Mouse (Mus musculus) midbrain, embryonic 15.5 days (tissue): ENCODE data around the gene Nbea. TPM values are rescaled to one million over a fixed set of nuclear protein-coding genes. Genes with fewer than 3 reads are reported as not detected.
A peak's percentile ranks its signal among the peaks of the same experiment; 100 is the strongest.

ENCODE experiments used
- ATAC-seq: fragments of 200-750 bp; cut with Nextera tagmentation; replicated peaks from 2 replicates; pipeline ENCODE4 v1.8.0; 2017; ENCODE audit warnings: moderate TSS enrichment
- H3K27ac ChIP-seq: fragments of 300-500 bp; sonication (generic); 2 replicates; pipeline ENCODE4 v1.5.1; 2015; ENCODE audit warnings: mild to moderate bottlenecking, inconsistent platforms
- H3K27me3 ChIP-seq: fragments of 300-500 bp; sonication (generic); replicated peaks from 2 replicates; pipeline ENCODE4 v1.6.1; 2015; ENCODE audit warnings: inconsistent platforms
- H3K36me3 ChIP-seq: fragments of 300-500 bp; sonication (generic); replicated peaks from 2 replicates; pipeline ENCODE4 v1.6.1; 2015; ENCODE audit warnings: inconsistent platforms
- H3K4me1 ChIP-seq: fragments of 300-500 bp; sonication (generic); 2 replicates; pipeline ENCODE4 v1.6.1; 2015; ENCODE audit warnings: inconsistent platforms
- H3K4me2 ChIP-seq: fragments of 300-500 bp; sonication (generic); 2 replicates; pipeline ENCODE4 v1.6.1; 2015; ENCODE audit warnings: inconsistent platforms, mild to moderate bottlenecking, moderate library complexity
- H3K4me3 ChIP-seq: fragments of 300-500 bp; sonication (generic); 2 replicates; pipeline ENCODE4 v1.5.1; 2015; ENCODE audit warnings: mild to moderate bottlenecking, inconsistent platforms
- H3K9ac ChIP-seq: fragments of 300-500 bp; sonication (generic); 2 replicates; pipeline ENCODE4 v1.6.1; 2015; ENCODE audit warnings: mild to moderate bottlenecking, inconsistent platforms
- H3K9me3 ChIP-seq: fragments of 300-500 bp; sonication (generic); 2 replicates; pipeline ENCODE4 v1.6.1; 2016; ENCODE audit warnings: inconsistent platforms
- WGBS: fragments of 180-500 bp; shearing (Covaris S2); methylation state at CpG from one replicate; pipeline ENCODE4 v1.1.7; 2015; ENCODE audit warnings: mixed read lengths; 5-methylcytosine and 5-hydroxymethylcytosine counted together
- polyA plus RNA-seq: library from polyadenylated mRNA; unstranded; fragments of >200 nt; fragmentation: Nextera tagmentation; extraction: Ambion mirVana; gene quantifications from 2 replicates; pipeline ENCODE4 v1.2.1, GENCODE M21; 2015

Gene Nbea
- polyA plus RNA-seq, 1 experiment from 2014 or later = 61.0 TPM

DNA sequence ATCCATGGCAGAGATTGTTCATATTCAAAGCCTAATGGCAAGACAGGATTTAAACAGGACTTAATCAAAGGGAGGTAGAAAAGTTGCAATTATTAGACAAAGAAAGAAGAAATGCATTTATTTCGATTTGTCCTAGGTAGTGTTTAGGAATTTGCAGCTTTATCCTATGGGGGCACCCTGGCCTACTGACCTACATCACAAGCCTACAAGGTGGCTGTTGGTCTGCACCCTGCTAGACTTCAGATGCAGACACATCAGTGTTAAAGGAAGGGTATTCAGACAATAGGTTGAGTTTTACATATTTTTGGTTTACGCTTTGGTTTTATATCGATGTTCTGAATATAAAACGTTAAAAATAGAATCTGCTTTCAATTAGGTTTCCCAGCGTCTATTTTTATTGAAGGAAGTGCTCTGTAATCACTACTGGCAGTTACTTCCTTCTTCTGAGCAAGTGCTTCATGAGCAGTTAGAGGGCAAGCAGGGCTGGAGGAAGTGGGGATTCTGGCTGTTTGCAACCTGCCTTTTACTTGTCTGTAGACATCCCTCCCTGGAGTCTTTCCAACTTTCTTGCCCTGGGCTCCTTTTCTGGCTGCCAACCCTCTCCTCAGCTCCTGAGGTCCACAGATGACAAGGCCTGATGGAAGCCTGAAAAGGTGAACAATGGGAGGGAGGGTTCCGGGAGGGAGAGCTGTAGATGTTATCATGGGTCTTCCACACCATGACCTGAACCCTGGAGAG is 366.7 kb downstream of the Nbea start:
- Histone ChIP-seq H3K27me3 (no peaks in the 10 kb centered on the region), H3K4me2 (no peak overlapping the region), H3K4me1 (peaks cover 21% of the 10 kb centered on the region), H3K9me3 (no peaks in the 10 kb centered on the region), H3K36me3 (no peaks in the 10 kb centered on the region), H3K9ac (no peak overlapping the region), H3K27ac (peak overlapping the region; percentile 67; the same call in 1 of the 2 replicates), H3K4me3 (no peak overlapping the region)
- WGBS = 84% methylated on average over 6 of the region's 6 CpGs
- no peak for ATAC-seq

DNA sequence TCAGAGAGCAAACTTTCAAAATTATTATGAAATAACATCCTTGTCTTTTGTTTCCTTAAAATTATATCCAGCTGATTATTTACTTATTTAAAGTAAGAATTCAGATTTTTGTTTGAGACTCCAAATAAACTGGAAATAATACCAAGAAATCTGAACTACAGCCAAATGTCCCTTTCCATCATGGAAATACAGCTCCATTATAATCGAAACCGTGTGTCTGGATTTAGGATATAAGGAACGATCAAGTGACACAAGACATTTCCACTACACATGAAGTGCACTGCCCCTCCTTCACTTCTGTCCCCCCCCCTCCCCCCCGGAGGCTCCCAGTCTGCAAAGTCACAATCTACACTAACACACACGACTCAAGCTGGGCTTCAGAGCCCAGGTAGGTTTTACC is 367.4 kb downstream of the Nbea start:
- 51% methylated on average over 5 of the region's 5 CpGs for WGBS

DNA sequence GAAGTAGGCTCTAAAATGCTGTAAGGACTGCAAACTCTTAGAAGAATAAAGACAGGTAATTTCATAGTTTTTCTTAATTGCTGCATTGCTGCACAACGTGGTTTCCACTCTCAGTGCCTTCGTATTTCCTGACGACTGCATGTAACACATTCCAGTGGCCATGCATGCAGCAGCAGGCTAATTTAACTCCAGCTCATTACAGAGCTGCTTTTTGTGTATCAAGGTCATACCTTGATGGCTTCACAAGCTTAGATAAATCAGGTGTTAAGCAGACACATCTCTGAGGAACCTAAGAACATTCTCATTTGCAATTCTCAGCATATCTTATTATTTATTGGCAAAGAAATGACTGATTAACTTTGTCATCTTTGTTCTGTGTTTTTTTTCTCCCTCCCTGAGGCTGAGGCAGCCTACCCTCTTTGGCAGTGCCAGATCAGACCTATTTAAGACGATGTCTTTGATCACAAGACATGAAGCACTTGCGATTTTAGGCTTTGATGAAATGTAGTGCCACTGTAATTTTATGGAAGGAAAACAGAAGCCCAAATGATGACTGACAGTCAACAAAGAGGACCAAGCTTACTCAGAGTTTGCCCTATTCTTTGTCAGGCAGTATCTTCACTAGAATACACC is 368.4 kb downstream of the Nbea start:
- no peaks in the 10 kb centered on the region for H3K9me3 ChIP-seq
- H3K9ac ChIP-seq = no peak overlapping the region
- H3K4me3 ChIP-seq = no peak overlapping the region
- H3K4me2 ChIP-seq = no peak overlapping the region
- H3K4me1 ChIP-seq = peaks cover 22% of the 10 kb centered on the region
- peak; percentile 68 for ATAC-seq
- no peaks in the 10 kb centered on the region for H3K27me3 ChIP-seq
- H3K27ac ChIP-seq = peak overlapping the region; percentile 68
- WGBS = 45% methylated on average over 5 of the region's 5 CpGs
- no peaks in the 10 kb centered on the region for H3K36me3 ChIP-seq

More for the DNA sequence above, 367.4 kb downstream of the Nbea start:
- no peak overlapping the region for H3K9ac ChIP-seq
- no peak for ATAC-seq
- H3K27ac ChIP-seq = peak overlapping the region; percentile 67; the same call in 1 of the 2 replicates
- H3K4me2 ChIP-seq = no peak overlapping the region
- no peaks in the 10 kb centered on the region for H3K27me3 ChIP-seq
- no peak overlapping the region for H3K4me3 ChIP-seq
- H3K4me1 ChIP-seq = peaks cover 25% of the 10 kb centered on the region
- no peaks in the 10 kb centered on the region for H3K36me3 ChIP-seq
- no peaks in the 10 kb centered on the region for H3K9me3 ChIP-seq

DNA sequence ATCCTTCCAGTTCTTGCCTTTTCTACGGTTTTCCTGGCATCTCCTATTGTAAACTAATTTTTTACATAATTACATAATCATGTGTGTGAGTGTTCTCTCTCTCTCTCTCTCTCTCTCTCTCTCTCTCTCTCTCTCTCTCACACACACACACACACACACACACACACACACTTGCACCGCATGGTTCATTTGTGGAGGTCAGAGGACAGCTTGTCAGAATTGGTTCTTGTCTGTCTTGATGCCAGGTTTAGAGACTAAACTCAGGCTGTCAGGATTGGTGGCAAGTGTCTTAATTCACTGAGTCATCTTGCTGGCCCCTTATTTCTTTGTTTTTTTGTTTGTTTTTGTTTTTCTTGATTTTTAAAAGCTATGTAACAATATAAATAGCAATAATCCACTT is 388.7 kb downstream of the Nbea start:
- Histone ChIP-seq H3K4me1 (peaks cover 17% of the 10 kb centered on the region), H3K4me2 (no peak overlapping the region), H3K9me3 (no peaks in the 10 kb centered on the region), H3K27ac (no peak overlapping the region), H3K4me3 (no peak overlapping the region), H3K36me3 (no peaks in the 10 kb centered on the region), H3K9ac (no peak overlapping the region), H3K27me3 (no peaks in the 10 kb centered on the region)
- no peak for ATAC-seq
- WGBS = 65% methylated on average over 2 of the region's 2 CpGs

DNA sequence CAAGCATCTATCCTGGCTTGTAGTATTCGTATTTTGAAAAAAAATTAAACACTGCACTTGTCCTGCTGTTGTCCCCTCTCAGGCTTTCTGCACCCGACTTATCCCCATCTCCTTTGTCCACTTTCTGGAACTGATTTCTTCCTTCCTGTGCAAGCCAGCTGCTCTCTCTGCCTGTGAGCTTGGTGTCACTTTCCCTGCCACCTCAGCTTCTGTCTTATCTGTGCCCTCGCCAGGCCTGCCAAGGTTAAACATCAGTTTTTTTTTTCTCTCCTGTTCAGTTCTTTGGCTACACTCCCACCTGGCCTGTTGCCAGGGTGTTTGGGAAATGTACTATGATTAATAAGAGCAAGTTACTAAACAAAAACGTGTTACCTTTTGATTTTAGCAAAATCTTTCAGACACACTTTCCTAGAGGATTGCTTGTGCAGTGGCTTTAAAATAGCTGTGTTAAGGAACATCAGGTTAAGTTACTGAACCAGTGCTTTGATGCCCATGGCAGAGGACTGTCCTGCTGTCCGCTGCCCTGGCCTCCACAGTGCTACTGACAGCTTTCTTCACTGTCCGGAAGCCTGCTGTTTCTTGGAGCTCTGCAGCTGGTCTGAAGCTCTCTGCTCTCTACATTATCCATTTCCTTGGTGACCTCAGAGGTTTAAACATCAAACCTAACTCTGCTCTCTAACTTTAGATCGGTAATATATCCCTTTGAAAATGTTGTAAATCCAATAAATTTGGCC is 389.5 kb downstream of the Nbea start:
- Histone ChIP-seq H3K36me3 (no peaks in the 10 kb centered on the region), H3K27me3 (no peaks in the 10 kb centered on the region), H3K27ac (peak overlapping the region; percentile 50), H3K4me1 (peaks cover 24% of the 10 kb centered on the region), H3K4me2 (no peak overlapping the region), H3K9me3 (no peaks in the 10 kb centered on the region), H3K9ac (no peak overlapping the region), H3K4me3 (no peak overlapping the region)
- 51% methylated on average over 7 of the region's 7 CpGs for WGBS
- ATAC-seq = no peak

DNA sequence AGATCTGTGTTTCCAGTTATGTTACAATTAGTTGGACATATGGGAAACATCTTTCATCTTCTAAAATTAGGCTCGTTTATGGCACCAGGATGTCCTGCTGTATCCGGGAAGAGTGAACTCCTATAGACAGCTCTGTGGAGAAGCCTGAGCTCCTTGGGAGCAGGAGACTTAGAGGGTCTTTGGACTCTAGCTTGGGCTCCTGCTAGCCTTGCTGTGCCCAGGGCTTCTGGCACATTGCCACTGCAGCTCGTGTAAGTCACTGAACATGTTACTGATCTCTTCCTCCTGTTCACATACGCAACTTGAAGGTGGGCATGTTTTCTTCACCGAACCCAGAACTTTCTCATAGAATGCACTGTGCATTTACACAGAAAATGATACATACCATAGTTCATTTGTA is 391.2 kb downstream of the Nbea start:
- Histone ChIP-seq H3K4me1 (peaks cover 33% of the 10 kb centered on the region), H3K9me3 (no peaks in the 10 kb centered on the region), H3K27me3 (no peaks in the 10 kb centered on the region), H3K9ac (no peak overlapping the region), H3K36me3 (no peaks in the 10 kb centered on the region), H3K4me3 (no peak overlapping the region), H3K27ac (no peak overlapping the region), H3K4me2 (no peak overlapping the region)
- WGBS = 74% methylated on average over 5 of the region's 5 CpGs
- no peak for ATAC-seq

DNA sequence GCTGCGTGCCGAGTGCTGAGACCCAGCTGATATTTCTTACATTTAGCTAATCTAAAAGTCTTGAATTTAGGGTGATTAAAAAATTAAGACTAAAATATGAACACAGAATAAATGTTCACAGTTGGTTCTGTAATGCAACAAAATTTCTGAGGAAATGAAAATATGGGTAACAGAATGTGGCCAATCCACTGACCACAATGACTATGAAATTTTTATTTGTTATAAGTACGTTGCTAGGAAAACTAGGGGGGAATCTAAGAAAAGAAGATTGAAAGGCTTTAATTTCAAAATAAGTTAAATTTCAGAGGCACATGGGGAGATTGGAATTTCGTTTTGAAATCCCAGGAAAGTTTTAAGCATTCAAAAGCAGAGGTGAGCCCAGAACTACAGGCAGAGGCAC is 392.9 kb downstream of the Nbea start:
- Histone ChIP-seq H3K27me3 (no peaks in the 10 kb centered on the region), H3K9ac (no peak overlapping the region), H3K9me3 (no peaks in the 10 kb centered on the region), H3K4me3 (no peak overlapping the region), H3K36me3 (no peaks in the 10 kb centered on the region), H3K4me1 (peaks cover 33% of the 10 kb centered on the region), H3K4me2 (no peak overlapping the region), H3K27ac (peak overlapping the region; percentile 79; the same call in 1 of the 2 replicates)
- WGBS = 73% methylated on average over 4 of the region's 4 CpGs
- ATAC-seq = no peak

DNA sequence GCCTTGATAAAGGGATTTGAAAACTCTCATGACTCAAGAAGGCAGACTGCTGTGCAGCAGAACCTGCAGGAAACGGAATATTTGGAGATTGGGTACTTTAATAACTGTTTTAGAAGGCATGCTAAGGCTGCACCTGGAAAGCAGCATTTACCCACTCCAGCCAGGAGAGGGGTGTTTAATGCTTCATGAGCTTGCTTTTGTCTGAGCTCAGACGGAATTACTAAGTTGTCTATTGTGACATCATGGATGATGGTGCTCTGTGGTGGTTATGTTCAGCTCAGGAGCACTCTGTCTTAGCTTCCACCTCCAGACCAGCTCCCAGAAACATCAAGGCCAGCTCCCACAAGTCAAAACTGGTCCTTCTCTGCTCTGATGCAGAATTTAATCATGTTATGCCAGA is 393.6 kb downstream of the Nbea start:
- no peak overlapping the region; the same call in 1 of the 2 replicates for H3K4me2 ChIP-seq
- H3K4me3 ChIP-seq = no peak overlapping the region
- 0 out of 2 replicates have a peak, but pooled peaks have one; percentile 40 for ATAC-seq
- H3K9me3 ChIP-seq = no peaks in the 10 kb centered on the region
- H3K27ac ChIP-seq = peak overlapping the region; percentile 79
- no peak overlapping the region for H3K9ac ChIP-seq
- no peaks in the 10 kb centered on the region for H3K36me3 ChIP-seq
- no peaks in the 10 kb centered on the region for H3K27me3 ChIP-seq
- 34% methylated on average over 2 of the region's 2 CpGs for WGBS
- peaks cover 33% of the 10 kb centered on the region for H3K4me1 ChIP-seq

DNA sequence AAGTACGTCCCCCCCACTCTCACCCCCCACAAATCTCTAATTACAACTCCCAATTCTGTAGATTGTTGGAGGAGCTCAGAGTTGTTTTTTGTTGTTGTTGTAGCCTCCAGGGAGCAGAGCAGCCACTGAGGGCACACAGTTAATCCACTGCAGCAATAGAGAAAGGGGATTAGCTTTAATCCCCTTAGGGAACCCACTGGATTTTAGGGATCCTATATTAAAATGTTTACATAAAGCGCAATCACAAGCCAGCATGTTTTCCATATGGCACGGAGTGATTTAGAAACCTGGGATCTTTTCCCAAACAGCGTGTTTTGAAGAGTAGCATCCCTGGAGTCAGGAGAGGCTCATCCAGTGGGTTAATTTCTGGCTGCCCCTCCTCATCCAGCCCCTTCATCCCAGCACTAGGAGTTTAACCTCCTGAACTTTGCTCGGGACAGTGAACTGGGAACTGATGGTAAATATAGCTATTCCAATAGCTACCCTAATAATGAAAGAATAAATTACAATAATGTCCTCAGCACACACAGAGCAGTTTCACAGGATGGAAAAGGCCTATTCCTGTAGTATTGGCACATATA is 394.8 kb downstream of the Nbea start:
- Histone ChIP-seq H3K9me3 (no peaks in the 10 kb centered on the region), H3K4me1 (peaks cover 28% of the 10 kb centered on the region), H3K4me3 (no peak overlapping the region), H3K27ac (peak overlapping the region; percentile 79), H3K27me3 (0 out of 2 replicates have a peak, but pooled peaks cover 2% of the 10 kb centered on the region), H3K36me3 (no peaks in the 10 kb centered on the region), H3K9ac (peak overlapping the region; percentile 34; the same call in 1 of the 2 replicates), H3K4me2 (peak overlapping the region; percentile 21; the same call in 1 of the 2 replicates)
- ATAC-seq = no peak
- WGBS = 18% methylated on average over 5 of the region's 5 CpGs

DNA sequence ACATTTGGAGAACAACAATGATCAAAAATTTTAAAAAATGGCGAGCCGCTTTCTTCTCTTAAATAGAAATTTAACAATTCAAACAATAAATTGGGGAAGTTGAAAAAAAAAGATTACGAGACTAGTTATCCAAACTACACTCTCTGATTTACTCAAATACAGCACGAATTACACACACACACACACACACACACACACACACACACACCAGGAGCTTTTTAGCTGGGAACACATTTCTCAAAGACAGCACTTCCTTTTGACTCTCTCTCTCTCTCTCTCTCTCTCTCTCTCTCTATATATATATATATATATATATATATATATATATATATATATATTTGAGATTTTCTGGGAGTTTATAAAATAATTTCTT is 395.3 kb downstream of the Nbea start:
- Histone ChIP-seq H3K27ac (peak overlapping the region; percentile 95), H3K4me2 (peak overlapping the region; percentile 69), H3K9me3 (no peaks in the 10 kb centered on the region), H3K9ac (peak overlapping the region; percentile 12; the same call in 1 of the 2 replicates), H3K4me1 (peaks cover 24% of the 10 kb centered on the region), H3K36me3 (no peaks in the 10 kb centered on the region), H3K4me3 (peak overlapping the region; percentile 44), H3K27me3 (0 out of 2 replicates have a peak, but pooled peaks cover 2% of the 10 kb centered on the region)
- ATAC-seq = no peak
- WGBS = 12% methylated on average over 4 of the region's 4 CpGs

DNA sequence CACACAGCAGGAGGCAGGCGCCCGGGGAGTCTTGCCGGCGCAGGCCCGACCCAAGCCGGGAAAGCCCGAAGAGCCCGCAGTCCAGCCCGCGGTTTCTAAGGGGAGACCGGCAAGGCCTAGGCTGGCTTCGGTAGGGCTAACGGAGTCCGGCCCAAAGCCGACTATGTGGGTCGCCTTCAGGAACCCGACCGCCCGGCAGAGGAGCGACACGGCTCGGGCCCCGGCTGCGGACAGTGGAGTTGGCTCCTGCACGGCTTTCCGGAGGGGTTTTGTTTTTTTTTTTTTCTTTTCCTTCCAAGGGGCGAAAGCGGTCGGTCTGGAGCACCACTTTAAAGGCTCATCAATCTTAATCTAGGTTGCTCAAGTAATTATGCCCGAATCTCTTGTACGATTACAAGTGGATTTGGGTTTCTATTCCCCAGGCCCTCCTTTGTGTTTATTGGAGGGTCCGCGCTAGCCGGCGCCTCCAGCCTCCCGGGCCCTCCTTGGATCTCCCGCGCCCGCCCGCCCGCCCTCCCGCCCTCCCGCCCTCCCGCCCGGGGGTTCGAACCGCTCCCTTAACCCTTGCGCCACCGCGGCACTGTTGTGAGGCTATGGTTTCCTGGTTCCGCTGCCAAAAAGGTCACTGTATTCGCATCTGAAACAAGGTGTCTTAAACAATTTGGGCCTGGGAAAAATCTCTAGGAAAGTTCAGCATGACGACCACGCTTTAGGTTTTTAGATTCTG is 395.9 kb downstream of the Nbea start:
- Histone ChIP-seq H3K27me3 (0 out of 2 replicates have a peak, but pooled peaks cover 2% of the 10 kb centered on the region), H3K27ac (peak overlapping the region; percentile 95), H3K9ac (peak overlapping the region; percentile 67), H3K36me3 (no peaks in the 10 kb centered on the region), H3K4me2 (peak overlapping the region; percentile 69), H3K4me1 (peaks cover 24% of the 10 kb centered on the region), H3K9me3 (no peaks in the 10 kb centered on the region), H3K4me3 (peak overlapping the region; percentile 44)
- ATAC-seq = peak; percentile 51
- 3% methylated on average over 52 of the region's 54 CpGs for WGBS
